Mouse (Mus musculus) frontal cortex, adult (tissue): ENCODE data around the gene Atp12a.

Experiments used
- ATAC-seq: cut with Nextera tagmentation; 2 replicates; pipeline ENCODE4 v1.9.2; 2017; ENCODE audit warnings: mild to moderate bottlenecking, moderate library complexity, mixed read lengths; ENCODE audit not compliant: low TSS enrichment

Atp12a gene

GRCm38 (mm10) chr14:56364711-56365237 is at the start of gene Atp12a:
Gene Atp12a, plus strand, starts transcription at chr14:56365068.
- ATAC-seq, result peak; percentile 50

GRCm38 (mm10) chr14:56315519-56315918 is 49.3 kb upstream of the Atp12a start:
- ATAC-seq, result no peak

GRCm38 (mm10) chr14:56316333-56316732 is 48.5 kb upstream of the Atp12a start:
- ATAC-seq, result no peak

DNA sequence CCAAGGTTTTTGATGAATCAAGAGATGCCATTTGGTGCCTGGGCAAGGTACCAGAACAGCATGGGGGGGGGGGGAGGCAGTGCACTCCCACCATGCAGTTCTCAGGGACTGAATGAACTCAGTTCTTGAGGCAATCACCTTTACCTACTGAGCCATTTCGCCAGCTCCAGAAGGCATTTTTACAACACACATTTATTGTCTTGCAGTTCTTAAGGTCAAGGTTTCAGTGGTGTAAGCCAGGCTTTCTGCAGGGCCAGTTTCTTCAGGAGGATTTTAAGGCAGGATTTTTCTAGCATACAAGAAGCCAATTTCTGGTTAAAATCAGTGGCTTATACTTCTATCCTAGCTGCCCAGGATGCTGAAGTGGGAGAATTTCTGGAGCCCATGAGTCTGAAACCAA is 41.9 kb upstream of the Atp12a start:
- no peak for ATAC-seq

GRCm38 (mm10) chr14:56325038-56325437 is 39.8 kb upstream of the Atp12a start:
- ATAC-seq, result peak; percentile 93

DNA sequence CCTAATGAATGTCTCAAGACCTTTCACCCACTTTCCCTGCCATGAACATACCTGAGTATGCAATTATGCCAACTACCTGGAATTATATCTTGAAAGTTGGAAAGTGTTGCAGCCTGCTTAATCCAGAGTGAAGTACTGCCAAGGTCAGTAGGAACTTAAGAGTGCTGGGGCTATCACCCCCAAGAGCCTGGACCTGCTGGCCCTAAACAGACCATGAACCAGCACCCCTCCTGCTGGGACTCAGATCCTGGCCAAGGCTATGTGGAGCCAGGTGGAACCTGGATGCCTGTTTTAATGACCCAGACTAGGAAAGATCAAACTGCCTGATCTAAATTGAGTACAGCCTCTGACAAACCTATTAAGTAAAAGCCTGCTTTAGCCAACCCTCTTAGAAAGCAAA is 31.2 kb upstream of the Atp12a start:
- no peak for ATAC-seq

GRCm38 (mm10) chr14:56334437-56334836 is 30.4 kb upstream of the Atp12a start:
- ATAC-seq, result no peak

DNA sequence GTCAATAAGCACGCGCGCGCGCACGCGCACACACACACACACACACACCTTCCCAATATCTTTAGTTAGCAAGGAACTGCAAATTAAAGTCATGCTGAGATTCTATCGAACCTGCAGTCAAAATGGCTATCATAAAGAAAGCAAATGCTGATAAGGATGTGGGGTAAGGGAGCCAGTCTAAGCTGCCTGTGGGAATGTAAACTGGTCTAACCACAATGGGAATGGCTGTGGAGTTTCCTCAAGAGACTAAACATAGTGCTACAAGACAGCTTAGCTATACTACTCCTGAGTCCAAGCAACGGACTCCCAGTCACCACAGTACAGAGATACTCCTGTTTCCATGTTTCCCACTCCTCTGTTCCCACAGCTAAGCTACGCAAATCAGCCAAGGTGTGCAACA is 28.8 kb upstream of the Atp12a start:
- no peak for ATAC-seq

- ATAC-seq, result peak; percentile 31; the same call in 1 of the 2 replicates
Measured at GRCm38 (mm10) chr14:56337075-56337474, 27.8 kb upstream of the Atp12a start.

DNA sequence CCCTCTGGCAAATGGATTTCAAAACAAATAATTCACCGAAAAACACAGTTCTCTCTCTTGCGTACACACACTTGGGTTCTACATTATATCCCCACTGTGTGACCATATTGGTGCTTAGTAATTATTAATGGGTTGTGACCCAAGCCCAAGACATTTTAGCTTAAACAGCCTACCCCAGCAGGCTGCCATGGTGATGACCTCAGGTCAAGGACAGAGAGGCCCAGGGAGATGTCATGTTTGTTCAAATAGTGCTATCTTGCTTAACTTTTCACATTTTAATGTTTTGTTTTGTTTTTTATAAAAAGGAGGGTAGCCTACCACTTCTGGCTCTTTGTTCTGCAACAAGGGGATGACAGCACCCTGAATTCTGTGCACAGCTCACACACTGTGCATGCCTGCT is 27.2 kb upstream of the Atp12a start:
- no peak for ATAC-seq

DNA sequence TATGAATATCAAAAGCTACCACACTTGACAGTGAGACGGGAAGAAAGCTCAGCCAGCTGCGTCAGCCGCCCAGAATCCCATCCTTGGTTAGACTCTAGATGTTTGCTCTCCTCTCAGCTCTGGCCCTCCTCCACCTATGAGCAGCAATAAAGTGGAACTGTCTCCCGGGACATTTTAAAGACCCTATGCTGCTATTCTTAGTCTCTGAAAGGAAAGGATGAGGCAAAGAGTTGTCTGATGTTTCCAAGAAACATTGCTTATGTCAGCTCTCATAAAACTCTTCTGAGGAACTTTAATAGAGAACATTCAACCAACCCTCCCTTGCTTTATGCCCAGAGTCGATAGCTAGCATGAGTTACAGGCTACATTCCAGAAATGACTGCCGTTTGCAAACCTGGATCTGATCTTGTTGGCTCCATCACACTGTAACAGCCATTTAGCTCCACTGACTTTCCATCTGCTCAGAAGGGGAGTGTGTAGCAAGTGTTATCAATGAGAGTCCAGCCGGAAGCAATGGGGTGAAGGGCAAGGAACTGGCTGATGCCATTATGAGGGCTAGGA is 25.9 kb upstream of the Atp12a start:
- no peak for ATAC-seq

DNA sequence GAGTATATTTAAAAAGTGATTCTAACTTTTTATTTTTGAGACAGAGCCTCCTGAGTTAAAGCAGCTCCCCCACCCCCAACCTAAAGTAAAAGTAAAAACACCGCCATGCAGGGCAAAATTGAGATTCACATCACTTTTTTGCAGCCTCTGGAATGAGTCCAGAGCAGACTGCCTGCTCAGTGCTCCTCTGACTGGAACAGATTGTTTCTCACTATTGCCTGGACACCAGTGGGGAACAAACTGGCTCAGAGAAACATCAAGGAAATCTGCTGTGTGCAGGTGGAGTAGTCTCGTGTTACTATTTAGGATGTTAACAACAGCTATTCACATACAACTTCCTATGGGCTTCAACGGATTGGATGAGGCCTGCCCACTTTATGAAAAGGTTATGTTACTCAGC is 16.2 kb upstream of the Atp12a start:
- peak; percentile 85 for ATAC-seq

DNA sequence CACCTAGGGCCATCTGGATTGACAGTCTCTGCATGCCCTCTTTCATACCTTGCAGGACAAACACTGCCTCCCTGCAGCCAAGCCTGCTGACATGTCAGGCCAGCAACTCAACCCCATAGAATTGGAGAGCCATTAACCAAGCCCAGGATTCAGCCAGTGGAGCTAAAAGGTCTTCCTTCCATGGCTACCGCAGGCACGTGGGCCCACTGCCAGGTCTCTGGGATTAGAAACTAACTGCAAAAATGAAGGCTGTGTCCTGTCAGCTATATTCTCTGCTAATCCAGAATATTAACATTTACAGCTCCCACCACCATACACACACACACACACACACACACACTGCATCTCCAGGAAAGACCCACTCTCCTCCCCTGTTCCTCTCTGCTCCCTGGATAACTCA is 15.3 kb upstream of the Atp12a start:
- ATAC-seq, result no peak

DNA sequence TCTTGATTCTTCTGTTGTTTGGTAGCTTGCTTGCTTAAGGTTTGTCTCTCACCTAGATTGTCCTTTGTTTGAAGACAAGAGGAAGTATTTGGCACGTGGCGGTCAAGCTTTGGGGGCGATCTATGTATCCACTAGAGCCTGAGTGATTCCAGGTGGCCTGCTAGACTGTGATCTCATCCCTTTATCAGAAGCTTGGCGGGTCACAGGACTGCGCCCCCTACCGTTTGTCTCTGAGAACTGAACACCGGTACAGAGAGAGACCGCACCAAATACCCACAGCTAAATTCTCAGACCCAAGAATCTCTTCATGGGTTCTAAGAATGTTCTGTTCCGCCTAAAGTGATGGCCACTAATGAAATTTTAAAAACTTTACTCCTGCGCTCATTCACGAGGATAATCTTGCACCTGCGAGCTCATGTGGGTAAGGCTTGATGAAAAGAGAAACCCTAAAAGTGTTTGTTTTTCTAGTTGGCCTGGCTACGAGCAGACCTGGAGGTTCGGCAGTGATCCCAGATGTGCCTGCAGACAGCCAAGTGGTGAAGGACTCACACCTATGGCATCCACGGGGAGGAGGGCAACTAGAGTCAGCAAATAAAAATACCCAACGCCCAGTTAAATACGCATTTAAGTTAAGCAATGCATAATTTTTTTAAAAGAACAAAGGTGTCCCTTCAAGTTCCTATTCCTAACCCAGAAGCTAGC is 12.8 kb upstream of the Atp12a start:
- ATAC-seq, result no peak; the same call in 1 of the 2 replicates

- no peak for ATAC-seq
Measured at GRCm38 (mm10) chr14:56354803-56355202, 10.1 kb upstream of the Atp12a start.

- ATAC-seq, result no peak
Measured at GRCm38 (mm10) chr14:56355396-56355795, 9.5 kb upstream of the Atp12a start.

- ATAC-seq, result no peak
Measured at GRCm38 (mm10) chr14:56356196-56356595, 8.7 kb upstream of the Atp12a start.

DNA sequence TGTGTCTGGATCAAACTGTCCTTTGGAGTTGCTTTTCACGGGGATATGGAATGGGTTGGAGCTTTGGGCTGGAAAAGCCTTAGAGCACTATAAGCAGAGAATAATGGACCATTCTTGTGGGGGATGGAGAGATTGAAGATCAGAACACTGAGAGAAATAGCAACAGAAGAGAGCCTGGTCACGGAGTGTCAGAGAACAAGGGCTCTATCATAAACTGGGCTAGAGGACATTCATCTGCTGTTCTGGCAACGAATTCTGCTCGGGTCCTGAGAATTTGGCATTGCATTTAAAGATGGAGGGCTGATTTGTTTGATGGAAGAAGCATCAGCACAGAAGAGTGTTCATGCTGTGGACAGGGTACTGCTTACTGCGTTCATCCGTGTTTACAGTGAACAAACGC is 6.4 kb upstream of the Atp12a start:
- no peak for ATAC-seq

- no peak for ATAC-seq
Measured at GRCm38 (mm10) chr14:56359131-56359530, 5.7 kb upstream of the Atp12a start.

- no peak for ATAC-seq
Measured at GRCm38 (mm10) chr14:56365292-56365691, 424 bp downstream of the Atp12a start.

- ATAC-seq, result no peak
Measured at GRCm38 (mm10) chr14:56366712-56367111, 1.8 kb downstream of the Atp12a start.

GRCm38 (mm10) chr14:56368834-56369233 is 4.0 kb downstream of the Atp12a start:
- no peak for ATAC-seq

GRCm38 (mm10) chr14:56375731-56376130 is 10.9 kb downstream of the Atp12a start:
- peak; percentile 95 for ATAC-seq

- no peak for ATAC-seq
Measured at GRCm38 (mm10) chr14:56377745-56378144, 12.9 kb downstream of the Atp12a start.
